Mouse (Mus musculus) forebrain, postnatal 0 days (tissue): ENCODE data around the gene Pip4k2c. TPM values are rescaled to one million over a fixed set of nuclear protein-coding genes. Genes with fewer than 3 reads are reported as not detected.
"Not testable (repeated sequence)": the region's sequence is repeated elsewhere in the genome, so short reads cannot be mapped to it uniquely, and the experiment has no call there.

ENCODE experiments used
- ATAC-seq: fragments of 200-750 bp; cut with Nextera tagmentation; 2 replicates; pipeline ENCODE4 v1.8.0; 2017; ENCODE audit warnings: mild to moderate bottlenecking, moderate library complexity
- DNase-seq: peaks from one replicate; pipeline ENCODE4 v3.0.0-alpha.2; 2015
- H3K27ac ChIP-seq: fragments of 300-500 bp; sonication (generic); 2 replicates; pipeline ENCODE4 v1.5.1; 2014; ENCODE audit warnings: low read depth, mild to moderate bottlenecking, antibody characterized with exemption, low read length, moderate library complexity, mixed read lengths
- H3K27me3 ChIP-seq: fragments of 300-500 bp; sonication (generic); 2 replicates; pipeline ENCODE4 v1.6.1; 2014; ENCODE audit warnings: mild to moderate bottlenecking, low read length, mixed read lengths; ENCODE audit not compliant: insufficient read depth
- H3K36me3 ChIP-seq: fragments of 300-500 bp; sonication (generic); 2 replicates; pipeline ENCODE4 v1.6.1; 2014; ENCODE audit warnings: mild to moderate bottlenecking, moderate library complexity; ENCODE audit not compliant: insufficient read depth
- H3K4me1 ChIP-seq: fragments of 300-500 bp; sonication (generic); 2 replicates; pipeline ENCODE4 v1.6.1; 2014; ENCODE audit warnings: antibody characterized with exemption; ENCODE audit not compliant: insufficient read depth
- H3K4me2 ChIP-seq: fragments of 300-500 bp; sonication (generic); 2 replicates; pipeline ENCODE4 v1.6.1; 2014; ENCODE audit warnings: low read depth, mild to moderate bottlenecking, moderate library complexity
- H3K4me3 ChIP-seq: fragments of 300-500 bp; sonication (generic); 2 replicates; pipeline ENCODE4 v1.5.1; 2014; ENCODE audit warnings: low read depth, low read length, mixed read lengths
- H3K9ac ChIP-seq: fragments of 300-500 bp; sonication (generic); 2 replicates; pipeline ENCODE4 v1.6.1; 2014; ENCODE audit warnings: mild to moderate bottlenecking
- H3K9me3 ChIP-seq: fragments of 300-500 bp; sonication (generic); 2 replicates; pipeline ENCODE4 v1.6.1; 2016; ENCODE audit warnings: low read length
- CTCF ChIP-seq: sonication (generic); IDR thresholded peaks from 2 replicates; pipeline ENCODE4 v1.5.1; 2016; ENCODE audit warnings: antibody characterized with exemption, control low read depth, low read depth
- WGBS: fragments of 180-500 bp; shearing (Covaris S2); extraction: QIAGEN DNeasy Blood & Tissue Kit; methylation state at CpG from one replicate; pipeline ENCODE4 v1.1.7; 2014; 5-methylcytosine and 5-hydroxymethylcytosine counted together
- polyA plus RNA-seq: library from polyadenylated mRNA; unstranded; fragments of >200 nt; fragmentation: Nextera tagmentation; extraction: Ambion mirVana; gene quantifications from 2 replicates; pipeline ENCODE4 v1.2.1, GENCODE M21; 2015
- total RNA-seq: library from RNA; depleted of rRNA; stranded (reverse); fragments of >200 nt; gene quantifications from 2 replicates; pipeline ENCODE4 v1.2.3, GENCODE M21; 2014

The Pip4k2c gene
- total and polyA plus RNA-seq, 2 experiments from 2014 or later, result 20.1 to 23.3 TPM

DNA sequence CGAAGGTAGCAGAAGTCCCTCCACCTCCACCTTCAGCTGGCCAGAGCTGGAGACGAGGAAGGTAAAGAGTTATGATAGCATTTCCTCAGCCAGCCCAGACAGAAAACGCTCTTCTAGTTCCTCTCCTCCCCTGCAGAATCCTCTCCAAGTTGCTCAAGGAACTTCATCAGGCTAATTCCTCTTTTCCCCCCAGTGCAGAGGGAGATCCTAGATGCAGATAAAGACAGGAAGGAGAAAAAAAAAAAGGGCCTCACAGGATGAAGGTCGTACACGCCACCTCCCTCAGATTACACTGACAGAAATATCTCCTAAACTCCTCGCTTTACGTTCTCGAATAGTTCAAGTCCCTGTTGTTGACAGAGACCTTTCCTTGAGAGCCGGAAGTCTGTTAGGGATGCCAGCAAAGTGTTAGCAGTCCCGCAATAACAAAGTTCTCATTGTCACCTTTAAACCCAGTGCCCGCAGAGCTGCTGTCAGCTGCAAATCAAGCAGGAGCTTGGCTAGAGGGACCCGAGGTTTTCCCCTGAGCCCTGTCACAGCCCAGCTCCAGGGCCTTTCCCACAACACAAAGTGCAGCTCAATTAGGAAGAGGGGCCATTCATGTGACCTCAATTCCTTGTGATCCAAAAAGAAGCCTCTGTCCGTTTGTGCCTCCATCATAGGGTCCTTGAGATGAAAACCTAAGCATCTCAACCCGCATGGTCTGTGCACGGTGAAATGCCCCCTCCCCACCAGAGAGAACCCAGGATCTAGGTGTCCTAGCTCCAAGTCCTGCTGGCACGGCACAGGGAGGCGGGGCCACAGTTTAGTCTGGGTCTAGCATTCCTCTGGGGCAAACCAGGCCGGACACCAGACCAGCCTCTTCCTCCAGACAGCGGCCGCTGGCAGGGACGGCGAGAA is 16.7 kb downstream of the Pip4k2c start:
- WGBS, result 21% methylated on average over 22 of the region's 22 CpGs
- ATAC-seq (peak; percentile 19; the same call in 1 of the 2 replicates), DNase-seq (peak; percentile 34)
- Histone ChIP-seq H3K9ac (peak overlapping the region; percentile 97), H3K9me3 (no peaks in the 10 kb centered on the region), H3K4me3 (peak overlapping the region; percentile 88), H3K36me3 (peaks cover 51% of the 10 kb centered on the region), H3K27ac (peak overlapping the region; percentile 87), H3K4me1 (peaks cover 2% of the 10 kb centered on the region), H3K27me3 (no peaks in the 10 kb centered on the region), H3K4me2 (peak overlapping the region; percentile 94)
- no peak for TF ChIP-seq CTCF

DNA sequence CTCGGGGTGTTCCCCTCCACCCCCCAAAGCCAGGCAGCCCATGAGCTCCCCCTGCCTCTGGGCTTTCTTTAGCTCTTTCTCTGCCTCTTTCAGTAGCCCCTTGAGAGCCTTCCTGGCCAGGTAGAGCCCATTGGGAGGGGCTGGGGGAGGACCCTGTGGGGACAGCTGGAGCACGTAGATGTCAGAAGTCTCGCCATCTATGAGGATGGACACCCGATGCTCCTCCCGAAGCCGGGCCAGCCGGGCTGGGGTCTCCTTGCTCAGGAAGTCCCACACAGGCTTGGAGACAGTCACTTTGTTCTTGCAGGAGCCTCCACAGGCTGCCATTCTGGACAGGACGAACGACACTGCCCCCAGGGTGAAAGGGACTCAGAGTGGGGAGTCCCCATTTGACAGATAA is 18.4 kb downstream of the Pip4k2c start:
- H3K4me1 ChIP-seq, result peaks cover 11% of the 10 kb centered on the region
- no peak overlapping the region for H3K4me2 ChIP-seq
- 91% methylated on average over 9 of the region's 9 CpGs for WGBS
- ATAC-seq (no peak), DNase-seq (no peak)
- peaks cover 35% of the 10 kb centered on the region for H3K36me3 ChIP-seq
- no peak overlapping the region for H3K4me3 ChIP-seq
- H3K9ac ChIP-seq, result no peak overlapping the region
- TF ChIP-seq CTCF, result no peak
- H3K9me3 ChIP-seq, result no peaks in the 10 kb centered on the region
- no peak overlapping the region for H3K27ac ChIP-seq
- H3K27me3 ChIP-seq, result no peaks in the 10 kb centered on the region

DNA sequence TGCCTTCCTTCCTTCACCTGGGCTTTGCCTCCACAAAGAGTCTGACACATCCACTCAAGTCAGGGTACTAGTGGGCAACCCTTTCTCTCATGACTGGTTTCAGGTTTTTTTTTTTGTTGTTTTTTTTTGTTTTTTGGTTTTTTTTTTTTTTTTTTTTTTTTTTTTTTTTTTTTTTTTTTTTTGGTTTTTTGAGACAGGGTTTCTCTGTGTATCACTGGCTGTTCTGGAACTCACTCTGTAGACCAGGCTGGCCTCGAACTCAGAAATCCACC is 19.4 kb downstream of the Pip4k2c start:
- ATAC-seq, H3K9me3 ChIP-seq, H3K9ac ChIP-seq, H3K27ac ChIP-seq, H3K4me2 ChIP-seq, H3K4me3 ChIP-seq, H3K27me3 ChIP-seq, DNase-seq: not testable (repeated sequence)
- Histone ChIP-seq H3K36me3 (peaks cover 30% of the 10 kb centered on the region), H3K4me1 (peaks cover 15% of the 10 kb centered on the region)
- 88% methylated on average over 1 of the region's 1 CpGs for WGBS

DNA sequence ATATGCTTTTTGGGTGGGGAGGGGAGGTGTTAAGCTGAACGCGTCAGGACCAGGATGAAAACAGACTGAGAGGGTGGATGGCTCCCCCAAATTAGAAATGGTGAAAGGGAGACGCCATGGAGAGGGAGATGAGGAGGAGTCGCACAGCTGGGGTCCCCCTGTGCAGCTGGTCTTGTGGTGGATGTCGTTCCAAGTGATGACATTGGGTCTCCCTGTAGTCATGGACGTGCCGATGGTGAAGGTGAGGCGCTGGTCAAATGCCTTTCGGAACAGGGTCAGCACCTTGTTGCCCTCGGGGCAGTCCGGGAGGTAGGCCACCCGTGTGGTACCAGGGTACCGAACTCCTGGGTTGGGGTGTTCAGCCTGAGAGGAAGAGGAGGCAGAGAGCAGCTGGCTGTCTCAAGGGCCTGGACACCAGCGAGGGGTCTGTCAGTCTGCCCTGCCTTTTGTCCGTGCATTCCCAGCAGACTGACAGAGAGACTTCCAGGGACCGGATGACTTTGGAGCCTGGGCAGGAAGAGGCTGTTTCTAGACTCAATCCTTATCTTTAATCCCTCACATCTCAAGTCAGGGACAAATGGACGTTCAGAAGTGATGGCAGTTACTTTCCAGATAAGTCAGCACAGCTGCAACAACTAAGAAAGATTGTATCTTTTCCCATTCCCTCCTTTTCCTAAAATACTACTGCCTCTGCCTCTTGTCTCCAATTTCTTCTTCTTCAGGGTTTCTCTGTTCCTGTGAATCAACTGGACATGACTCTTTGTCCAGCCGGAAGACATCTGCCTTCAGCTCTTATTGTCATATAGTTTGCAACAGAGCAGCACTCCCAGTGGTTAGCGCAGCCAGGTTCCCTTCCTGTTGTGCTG is 20.0 kb downstream of the Pip4k2c start:
- no peak for ATAC-seq
- Histone ChIP-seq H3K9me3 (no peaks in the 10 kb centered on the region), H3K4me1 (peaks cover 15% of the 10 kb centered on the region), H3K4me2 (no peak overlapping the region), H3K27me3 (no peaks in the 10 kb centered on the region), H3K9ac (no peak overlapping the region), H3K27ac (no peak overlapping the region), H3K4me3 (no peak overlapping the region), H3K36me3 (peaks cover 30% of the 10 kb centered on the region)
- 78% methylated on average over 19 of the region's 19 CpGs for WGBS
- TF ChIP-seq CTCF, result no peak
- no peak for DNase-seq

DNA sequence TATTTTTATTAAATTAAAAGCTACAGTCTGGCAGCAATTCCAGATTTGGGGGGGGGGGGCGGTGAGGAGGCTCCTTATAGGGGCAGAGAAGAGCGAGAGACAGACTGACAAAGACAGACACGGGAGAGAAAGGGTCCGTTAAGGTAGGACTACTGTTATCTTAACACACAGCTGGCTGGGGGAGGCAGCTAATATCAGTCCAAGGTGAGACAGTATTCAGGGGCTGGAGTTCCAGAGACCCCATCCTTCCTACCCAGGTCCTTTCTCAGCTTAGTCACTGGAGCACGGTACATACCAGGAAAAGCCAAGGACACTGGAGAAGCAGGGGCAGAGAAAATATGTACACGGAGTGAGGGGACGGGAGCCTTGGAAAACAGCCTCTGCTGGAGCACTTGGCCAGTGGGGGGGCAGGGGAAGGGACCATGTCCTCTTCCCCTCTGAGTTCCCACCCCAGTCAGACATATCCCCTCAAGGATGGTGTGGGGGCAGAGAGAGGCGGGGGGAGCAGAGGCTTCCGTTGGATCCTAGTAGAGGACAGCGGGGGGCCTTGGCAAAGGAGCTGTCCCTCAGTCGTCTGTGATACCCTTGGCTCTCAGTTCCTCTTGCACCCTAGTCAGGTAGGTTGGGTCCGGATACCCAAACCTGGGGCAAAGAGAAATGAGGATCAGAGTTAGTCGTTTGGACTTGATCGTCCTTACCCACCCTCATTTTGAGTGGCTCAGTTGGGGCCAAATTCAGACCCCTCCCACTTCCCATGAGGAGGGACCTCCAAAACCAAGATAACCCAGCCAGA is 20.8 kb downstream of the Pip4k2c start:
- TF ChIP-seq CTCF, result no peak

DNA sequence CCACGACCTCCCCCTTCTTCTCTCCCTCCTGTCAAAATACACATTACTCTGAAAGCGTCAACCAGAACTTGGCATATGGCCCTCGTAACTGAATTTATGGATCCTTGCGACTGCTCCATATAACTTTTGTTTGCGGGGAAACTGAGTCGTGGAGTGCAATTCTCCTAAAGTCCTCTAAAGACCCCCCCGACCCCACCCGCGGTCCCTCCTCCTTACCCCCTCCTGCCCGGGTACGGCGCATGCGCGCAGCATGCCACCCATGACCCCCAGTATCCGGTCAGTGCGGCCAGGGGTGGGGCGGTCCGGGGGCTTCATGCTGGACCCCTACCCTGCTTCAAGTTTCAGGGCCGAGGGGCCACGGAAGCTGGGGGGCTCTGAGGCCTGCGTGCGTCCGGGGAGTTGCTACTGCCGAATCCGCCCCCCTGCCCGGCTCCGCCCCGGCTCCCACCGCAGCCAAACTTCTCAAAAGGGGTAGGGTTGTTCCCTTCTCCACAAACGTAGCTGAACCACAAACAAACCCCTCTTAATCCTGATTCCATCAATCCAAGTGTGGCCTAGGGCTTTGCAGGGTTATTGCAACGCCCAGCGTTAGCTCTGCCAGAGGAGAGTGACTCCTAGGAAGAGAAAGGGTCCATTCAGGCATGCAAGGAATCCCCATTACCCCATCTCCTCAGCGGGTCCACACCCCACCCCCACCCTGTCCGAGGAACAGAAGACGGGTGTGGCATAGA is 21.6 kb downstream of the Pip4k2c start, which contains the start of gene Arhgef25:
Gene Arhgef25 (minus strand): TSS at position 433 of the 731 bp plus-strand sequence.
- ATAC-seq (no peak), DNase-seq (peak; percentile 38)

More for the DNA sequence above, 20.8 kb downstream of the Pip4k2c start:
- H3K4me3 ChIP-seq, result no peak overlapping the region
- WGBS, result 30% methylated on average over 14 of the region's 14 CpGs
- 0 out of 2 replicates have a peak overlapping the region, but pooled peaks have one; percentile 99 for H3K4me2 ChIP-seq
- DNase-seq, result no peak
- H3K9me3 ChIP-seq, result no peaks in the 10 kb centered on the region
- no peaks in the 10 kb centered on the region for H3K27me3 ChIP-seq
- peaks cover 15% of the 10 kb centered on the region for H3K4me1 ChIP-seq
- H3K27ac ChIP-seq, result no peak overlapping the region
- H3K9ac ChIP-seq, result no peak overlapping the region
- no peak for ATAC-seq
- H3K36me3 ChIP-seq, result peaks cover 30% of the 10 kb centered on the region

More for the DNA sequence above, 21.6 kb downstream of the Pip4k2c start, which contains the start of gene Arhgef25:
- WGBS, result 4% methylated on average over 34 of the region's 35 CpGs
- TF ChIP-seq CTCF, result no peak
- H3K4me2 ChIP-seq, result peak within 1 kb of the TSS; percentile 99
- peaks cover 30% of the 10 kb centered on the region for H3K36me3 ChIP-seq
- H3K4me3 ChIP-seq, result peak within 1 kb of the TSS; percentile 64
- H3K9me3 ChIP-seq, result no peaks in the 10 kb centered on the region
- peaks cover 15% of the 10 kb centered on the region for H3K4me1 ChIP-seq
- H3K9ac ChIP-seq, result peak within 1 kb of the TSS; percentile 80
- H3K27me3 ChIP-seq, result no peaks in the 10 kb centered on the region
- H3K27ac ChIP-seq, result peak within 1 kb of the TSS; percentile 70
